Mouse (Mus musculus) kidney, postnatal 25 days (tissue): Measurements from ENCODE around the gene Ero1l.

Experiments used
- DNase-seq, 2 experiments: peaks; one replicate each; pipeline ENCODE4 v3.0.0; 2021; ENCODE audit warnings: mixed read lengths in 2 of 2

Ero1l gene

DNA sequence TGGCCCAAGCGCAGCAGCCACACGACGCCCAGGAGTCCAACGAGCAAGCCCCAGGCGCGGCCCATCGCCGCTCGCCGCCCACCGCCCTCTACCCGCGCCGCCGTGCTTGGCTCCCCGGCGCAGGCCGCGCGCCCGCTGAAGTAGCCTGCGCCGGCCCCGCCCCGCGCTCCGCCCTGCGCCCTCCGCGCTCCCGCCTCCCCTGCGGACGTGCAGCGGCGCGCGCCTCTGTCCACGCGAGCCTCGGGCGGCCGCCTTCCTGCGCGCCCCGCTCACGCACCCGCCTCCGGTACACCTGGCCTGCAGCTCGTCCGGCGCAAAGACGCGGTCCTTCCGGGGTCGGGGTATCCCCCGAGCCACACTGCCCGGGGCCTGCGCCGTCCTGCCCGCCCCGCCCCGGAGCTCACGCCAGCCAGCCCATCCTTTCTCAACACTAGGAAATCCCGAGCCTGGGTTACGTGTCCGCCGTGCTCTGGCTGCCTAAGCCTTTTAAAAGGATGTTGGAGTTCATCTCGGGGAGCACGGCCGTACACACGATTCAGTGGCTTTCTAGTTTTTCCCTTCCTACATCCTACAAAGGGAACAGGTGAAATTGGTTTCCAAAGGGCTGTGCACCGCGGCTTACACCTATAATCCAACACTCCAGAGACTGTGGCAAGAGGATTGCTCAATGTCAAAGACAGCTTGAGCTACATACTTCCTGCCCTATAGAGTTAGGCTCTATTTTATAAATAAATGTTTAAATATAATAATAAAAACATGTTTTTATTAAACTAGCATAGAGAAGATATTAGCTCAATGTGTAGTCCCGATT is at the start of gene Ero1l:
TSS of gene Ero1l (minus strand) at position 346 of the 811 bp plus-strand sequence.
- peak; percentile 80 to 91 for DNase-seq

DNA sequence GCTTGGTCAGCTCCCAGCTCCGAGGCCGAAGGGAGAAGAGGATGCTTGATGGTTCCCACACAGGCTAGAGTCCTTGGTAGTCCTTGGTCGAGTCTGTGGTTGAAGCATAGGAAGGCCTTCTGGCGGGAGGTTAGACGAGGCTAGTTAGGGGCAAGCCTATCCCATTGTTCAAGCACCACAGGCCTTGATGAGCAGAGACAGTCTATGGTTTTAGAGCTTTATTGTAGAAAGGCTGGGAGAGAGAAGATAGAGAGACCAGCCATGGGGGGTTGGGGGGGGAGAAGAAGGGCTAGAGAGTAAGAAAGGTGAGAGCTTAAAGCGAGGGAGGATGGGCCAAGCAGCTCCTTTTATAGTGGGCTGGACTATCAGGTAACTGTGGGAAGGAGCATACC is 46.6 kb upstream of the Ero1l start:
- no peak for DNase-seq

DNA sequence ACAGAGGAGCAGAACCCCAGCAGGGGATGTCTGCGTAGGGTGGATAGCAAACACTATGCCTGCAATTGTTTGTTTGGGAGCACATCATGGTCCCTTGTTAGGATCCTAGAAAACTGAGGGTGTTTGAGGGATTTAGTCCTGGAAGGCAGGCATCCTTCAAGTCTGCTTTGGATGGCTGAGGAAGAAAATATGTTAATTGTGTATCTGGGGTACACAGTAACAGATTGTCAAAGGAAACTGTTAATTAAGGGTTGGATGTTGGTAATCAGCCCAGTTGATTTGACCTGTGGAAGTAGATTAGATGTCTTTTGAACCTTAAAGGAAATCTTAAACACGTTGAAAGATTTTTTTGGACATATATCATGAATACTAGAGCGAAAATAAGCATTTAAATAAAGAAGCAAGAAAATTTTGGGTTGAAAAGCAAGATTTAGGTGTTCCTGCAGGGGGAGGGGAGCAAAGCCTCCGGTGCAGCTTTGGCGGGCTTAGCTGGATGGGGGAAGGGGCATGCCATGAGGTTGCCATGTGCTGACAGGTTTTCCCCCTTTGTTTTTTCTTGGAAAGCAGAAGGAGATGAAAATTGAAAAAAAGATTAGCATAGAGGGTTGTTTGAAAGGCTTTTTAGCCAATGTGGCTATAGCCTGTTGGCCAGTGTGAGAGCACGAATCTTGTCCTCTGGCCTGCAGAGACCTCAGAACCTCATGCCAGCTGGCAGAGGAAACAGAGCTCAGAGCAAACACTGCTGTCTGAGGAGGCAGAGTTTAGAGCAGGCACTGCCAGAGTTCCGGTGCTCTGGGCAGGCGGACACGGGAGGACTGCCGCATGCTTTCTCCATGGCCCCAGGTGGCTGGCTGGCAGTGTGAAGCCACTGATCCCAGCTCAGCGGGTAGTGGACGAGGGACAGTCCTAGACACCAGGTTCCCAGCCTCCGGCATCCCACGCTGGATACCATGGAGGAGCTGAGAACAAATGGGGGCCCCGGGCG is 45.9 kb upstream of the Ero1l start:
- DNase-seq = peak in 1 of 2 experiments; percentile 42

DNA sequence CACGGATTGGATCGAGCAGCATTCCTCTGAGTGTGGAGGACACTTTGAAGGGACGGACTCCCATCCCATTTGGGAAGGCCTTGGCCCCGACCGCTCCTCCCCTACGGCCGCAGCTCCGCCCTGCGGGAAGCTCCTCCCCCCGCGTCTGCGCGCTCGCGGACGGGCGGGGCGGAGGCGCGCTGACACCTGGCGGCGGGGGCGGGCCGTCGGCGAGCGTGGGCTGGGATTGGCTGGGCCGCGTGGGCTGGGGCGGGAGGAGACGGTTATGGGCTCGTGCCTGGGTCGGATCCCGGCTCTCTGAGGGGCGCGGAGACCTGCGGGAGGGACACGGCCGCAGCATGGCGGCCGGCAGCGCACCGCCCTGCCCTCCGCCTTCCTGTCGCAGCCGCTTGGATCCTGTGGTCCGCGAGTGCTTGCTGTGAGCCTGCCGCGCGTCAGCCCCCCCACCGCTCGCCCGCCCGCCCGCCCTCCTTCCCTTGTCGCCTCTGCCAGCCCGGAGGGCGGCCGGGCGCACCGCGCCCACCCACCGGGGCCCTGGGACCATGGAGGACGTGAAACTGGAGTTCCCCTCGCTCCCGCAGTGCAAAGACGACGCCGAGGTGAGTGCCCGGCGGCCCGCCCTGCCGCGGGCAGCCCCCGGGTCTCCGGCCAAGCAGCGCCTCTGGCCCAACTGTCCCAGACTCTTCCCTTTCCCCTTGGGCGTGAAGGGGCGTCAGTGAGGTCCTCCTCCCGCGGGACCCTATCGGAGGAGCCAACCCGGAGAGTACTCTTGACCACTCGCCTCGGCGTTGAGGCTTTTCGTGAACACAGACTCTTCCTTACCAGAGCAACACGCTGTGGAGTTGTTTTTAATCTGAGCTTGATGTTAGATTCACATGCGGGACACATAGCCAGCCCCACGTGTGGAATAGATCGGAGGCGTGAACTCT is 32.6 kb upstream of the Ero1l start, which contains the start of gene Styx:
TSS of gene Styx (plus strand) at position 163 of the 929 bp plus-strand sequence.
- DNase-seq = peak; percentile 95 to 98

DNA sequence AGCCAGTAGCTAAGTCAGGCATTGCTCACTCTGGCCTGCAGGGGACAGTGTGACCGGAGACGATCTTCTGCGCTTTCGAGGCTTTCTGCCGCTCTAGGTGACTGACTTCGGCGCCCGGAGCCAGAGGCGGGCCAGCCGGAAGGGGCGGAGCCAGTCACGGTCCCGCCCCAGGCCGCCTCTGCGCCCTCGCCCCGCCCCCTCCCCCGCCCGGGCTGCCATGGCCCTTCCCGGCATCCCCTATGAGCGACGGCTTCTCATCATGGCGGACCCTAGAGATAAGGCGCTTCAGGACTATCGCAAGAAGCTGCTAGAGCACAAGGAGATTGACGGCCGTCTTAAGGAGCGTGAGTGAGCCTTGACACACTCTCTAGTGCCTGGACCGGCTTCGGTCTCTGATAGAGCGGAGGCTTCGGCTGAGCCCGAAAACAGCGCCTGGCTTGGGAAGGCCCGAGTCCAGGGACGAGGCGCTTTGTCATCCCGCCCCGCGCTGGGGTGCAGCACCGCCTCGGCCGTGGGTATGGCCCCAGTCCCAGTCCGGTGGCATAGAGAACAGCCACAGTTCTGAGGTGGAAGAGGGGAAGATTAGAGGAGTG is 11.1 kb upstream of the Ero1l start, which contains the start of gene Psmc6:
TSS of gene Psmc6 (plus strand) at position 200 of the 593 bp plus-strand sequence.
- DNase-seq = peak; percentile 90 to 95

DNA sequence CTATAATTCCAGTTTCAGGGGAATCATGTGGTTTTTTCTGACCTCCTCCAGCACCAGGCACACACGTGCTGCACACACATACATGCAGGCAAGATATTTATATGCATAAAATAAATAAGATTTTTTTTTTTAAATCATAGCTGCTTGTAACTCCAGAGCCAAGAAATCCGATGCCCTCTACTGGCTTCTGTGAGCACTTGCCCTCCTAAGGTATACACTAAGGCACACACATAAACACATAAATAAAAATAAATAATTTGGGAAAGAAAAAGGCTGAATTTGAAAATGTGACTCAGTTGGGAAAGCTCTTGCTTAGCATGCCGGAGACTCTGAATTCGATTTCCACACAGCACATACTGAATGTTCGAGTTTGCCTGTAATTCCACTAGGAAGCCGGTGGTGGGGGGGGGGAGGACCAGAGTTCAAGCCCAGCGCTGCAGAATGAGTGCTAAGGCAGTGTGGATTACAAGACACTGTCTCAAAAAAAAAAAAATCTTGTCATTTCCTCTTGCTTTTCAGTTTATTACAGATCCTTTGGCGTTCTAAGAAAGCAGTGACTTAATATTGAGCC is 10.5 kb upstream of the Ero1l start:
- no peak for DNase-seq

DNA sequence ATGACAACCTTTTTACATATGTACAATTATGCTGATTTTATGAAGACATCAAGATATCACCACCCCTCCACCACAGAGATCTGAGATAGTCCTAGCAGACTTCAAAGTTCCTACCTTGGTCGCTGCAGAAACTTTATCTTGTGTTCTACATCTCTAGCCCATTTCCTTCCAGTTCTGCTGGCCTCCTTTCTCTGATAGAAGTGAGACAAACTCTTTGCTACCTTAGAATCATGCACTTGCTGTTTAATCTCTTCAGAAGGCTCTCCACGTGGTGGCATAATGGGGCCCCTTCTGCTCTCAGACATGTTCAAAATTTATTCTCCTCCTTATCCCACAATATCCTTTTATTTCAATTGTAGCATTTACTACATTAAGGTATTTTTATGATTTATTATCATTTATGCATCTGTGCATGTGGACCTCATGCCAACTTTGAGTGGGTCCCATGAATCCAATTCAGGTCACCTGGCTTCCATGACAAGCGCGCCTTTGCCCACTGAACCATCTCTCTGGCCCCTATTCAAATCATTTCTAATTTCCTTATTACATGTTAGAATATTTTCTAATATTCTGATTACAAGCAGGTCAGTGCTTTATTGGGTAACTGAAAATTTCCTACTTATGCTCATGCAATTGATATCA is 9.6 kb upstream of the Ero1l start:
- DNase-seq = no peak

DNA sequence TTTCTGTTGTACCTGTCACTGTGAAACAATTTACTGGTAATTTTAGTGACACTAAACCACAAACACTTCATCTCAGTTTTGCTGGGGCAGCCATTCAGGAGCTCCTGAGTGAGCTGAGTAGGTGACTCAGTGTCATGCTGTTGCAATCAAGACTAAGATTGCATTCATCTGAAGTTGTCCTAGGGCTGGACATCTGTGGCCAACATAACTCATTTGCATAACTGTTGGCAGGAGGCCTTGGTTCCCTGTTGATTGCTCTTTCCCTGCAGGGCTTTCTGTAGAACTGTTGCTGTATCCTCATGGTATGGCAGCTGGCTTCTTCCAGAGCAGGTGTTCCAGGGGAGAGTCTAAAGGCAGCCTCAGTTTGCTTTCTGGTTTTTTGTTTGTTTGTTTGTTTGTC is 6.9 kb upstream of the Ero1l start:
- DNase-seq = no peak

DNA sequence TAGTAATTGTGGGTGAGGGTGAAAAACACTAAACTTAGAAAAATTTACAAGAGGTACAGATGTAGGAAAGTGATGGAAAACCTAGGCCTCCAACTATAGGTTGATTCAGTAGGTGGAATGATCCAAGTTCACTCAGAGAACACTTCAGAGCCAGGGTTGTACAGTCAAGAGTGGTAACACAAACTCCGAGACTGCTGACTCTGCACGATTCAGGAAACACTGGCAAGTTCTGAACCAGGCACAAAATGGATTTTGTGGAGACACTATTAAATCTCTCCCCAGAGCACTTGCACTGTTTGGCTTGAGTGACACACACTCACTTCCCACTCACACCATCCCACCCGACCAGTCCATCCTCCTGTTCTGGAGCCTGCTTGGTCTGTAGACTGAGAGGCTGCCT is 4.7 kb upstream of the Ero1l start:
- DNase-seq = no peak

DNA sequence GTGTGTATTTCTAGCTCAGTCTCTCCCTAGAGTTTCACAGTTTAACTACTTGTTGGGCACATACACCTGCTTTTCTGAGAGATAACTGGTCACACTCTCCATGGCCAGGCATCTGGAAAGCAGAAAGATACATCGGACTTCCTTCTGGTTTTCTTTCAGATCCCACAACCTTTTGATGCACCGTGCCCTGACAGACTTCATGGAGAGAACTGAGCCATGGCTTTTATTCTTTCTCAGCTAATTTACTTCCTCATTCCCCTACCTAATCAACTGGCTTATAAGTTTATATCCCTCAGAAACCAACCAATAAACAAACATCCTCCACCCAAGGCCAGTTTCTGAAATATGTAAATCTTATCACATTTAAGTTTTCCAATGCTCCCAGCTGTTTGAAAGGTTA is 3.9 kb upstream of the Ero1l start:
- DNase-seq = no peak

DNA sequence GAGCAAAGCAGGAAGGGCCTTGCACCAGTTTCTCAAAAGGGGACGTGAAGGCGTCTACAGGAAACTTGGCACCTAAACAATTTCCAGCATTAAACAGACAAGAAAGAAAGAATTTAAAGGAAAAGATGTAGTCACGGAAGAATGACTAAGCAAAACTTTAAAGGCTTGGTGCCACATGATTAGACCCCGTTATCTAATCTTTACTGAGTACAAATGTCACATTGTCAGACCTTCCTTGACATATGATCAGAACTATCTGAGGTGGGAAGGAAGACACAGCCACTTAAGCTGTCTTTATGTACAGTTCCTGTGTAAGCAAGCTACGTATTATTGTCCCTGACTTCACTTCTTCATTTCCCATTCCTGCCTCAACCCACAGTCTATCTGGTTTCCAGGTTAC is 3.1 kb upstream of the Ero1l start:
- DNase-seq = no peak

DNA sequence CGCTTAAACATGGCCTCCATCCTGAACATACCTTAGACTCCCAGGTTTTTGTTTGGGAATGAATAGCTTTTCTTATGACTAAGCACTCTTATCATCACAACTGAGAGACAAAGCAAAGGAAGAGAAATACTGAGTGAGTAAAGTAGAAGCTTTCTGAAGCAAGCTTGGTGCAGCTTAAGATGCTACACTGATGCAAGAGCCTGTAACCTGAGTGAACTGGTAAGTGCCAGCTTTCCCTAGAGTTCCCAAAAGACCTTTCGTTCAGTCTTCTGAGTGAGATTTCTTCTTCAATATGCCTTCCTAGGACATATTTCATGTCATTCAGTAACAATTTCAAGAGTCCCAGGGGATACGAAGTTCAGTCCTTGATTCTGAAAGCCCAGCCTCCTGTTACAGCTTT is 2.5 kb upstream of the Ero1l start:
- DNase-seq = no peak

DNA sequence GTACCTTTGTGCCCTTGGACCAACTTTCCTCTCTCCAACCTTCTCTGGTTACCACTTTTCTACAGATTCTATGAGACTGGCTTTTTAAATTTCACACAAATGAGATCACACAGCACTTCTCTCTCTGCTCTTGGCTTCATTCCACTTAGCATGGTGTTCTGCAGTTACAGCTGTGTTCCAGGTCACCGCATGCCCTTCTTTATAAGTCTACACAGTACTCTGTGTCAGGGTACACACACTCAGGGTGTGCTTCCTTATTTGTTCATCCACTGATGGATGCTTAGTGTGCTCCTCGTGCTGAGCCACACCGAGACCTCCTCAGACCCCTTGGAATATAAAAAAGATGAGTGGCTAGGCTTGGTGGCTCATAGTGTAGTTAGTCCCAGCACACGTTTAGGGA is 1.5 kb upstream of the Ero1l start:
- DNase-seq = no peak

DNA sequence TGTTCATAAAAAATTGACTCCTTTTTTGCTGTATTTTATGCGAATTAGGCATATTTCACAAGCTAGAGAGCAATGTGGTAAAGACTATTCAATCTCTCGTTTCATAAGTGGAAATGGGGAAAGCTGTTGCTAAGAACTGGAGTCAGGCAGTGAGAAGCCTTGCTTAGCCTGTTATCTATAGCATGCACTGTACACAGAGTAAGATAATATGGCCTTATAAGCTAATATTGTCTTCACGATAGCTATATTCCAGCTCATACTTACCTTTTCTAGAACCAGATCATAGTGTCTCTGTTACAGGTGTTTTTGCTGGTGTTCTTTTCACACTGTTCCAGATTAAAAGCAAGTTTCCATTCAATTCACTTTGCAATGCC is 653 bp upstream of the Ero1l start:
- no peak for DNase-seq

DNA sequence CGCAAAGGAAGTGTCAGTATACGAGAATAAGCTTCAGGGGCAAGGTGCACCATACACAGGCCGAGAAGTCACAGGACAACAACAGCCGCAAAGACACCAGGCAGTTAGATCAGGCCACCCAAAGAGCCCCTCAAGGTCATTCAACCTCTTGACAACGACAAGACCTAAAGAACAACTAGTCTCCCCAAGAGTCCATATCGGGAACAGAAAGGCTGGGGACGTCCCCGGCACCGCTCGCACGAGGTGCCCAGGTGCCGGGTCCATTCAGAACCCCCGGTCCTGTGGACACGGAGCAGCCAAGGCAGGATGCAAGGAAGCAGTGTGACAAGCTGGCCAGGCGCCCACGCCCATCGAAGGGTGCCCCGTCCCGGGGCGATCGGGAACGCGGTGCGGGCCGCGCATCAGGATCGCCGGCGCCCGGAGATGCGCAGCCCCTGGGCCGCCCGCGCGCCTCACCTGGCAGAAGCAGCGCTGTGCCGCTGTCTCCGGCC is 605 bp downstream of the Ero1l start:
- DNase-seq = no peak

DNA sequence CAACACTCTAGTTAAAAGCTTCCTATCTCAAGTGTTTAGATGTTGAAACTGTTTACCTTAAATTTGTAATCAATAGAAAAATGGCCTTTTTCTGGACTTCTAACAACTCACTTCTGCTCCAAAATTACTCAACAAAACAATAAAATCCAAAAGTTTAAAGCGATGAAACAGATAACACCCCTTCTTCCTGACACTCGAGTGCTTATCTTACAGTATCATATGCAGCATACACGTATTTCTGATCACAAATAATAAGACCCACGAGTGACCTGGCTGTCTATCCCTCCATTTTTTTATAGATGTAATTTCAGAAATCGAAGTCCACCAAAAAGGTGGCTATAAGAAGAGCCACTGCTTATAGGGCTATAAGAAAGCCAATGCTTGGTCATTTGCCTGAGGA is 1.6 kb downstream of the Ero1l start:
- no peak for DNase-seq

DNA sequence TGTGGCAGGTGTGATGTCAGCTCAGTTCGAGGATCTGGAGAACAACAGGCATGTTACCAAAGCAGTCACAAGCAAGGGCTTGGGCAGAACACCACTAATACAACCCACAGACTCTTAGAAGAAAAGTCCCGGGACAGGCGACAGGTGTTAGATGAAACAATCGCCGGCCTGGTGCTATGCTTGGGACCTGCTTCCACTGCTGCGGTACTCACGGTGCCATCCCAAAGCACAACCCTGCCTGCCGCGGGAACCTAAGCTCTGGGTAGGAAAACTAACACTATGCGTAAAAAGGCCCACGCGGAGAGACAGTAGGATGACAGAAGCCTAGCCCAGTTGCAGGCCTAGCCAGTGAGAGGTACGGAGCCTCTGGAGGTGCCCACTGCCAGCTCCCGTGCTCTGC is 8.5 kb downstream of the Ero1l start:
- DNase-seq = no peak

DNA sequence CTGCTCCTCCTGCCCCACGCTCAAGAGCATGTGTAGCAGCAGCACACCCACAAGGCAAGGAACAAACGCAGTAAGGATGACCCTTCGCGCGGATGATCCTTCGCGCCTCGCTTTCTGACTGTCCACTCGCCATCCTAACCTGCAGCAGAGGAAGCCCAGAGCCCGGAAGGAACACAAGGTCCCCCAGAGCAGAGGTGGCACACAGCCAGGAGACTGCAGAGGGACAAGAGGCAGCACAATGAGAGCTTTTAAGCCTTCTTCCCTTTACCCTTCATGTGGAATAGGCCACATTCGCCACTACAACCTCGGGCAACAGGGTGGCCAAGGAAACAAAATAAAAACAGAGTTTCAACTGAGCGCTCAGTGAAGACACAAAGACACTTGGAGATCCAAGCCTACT is 8.9 kb downstream of the Ero1l start:
- peak; percentile 36 to 49 for DNase-seq

DNA sequence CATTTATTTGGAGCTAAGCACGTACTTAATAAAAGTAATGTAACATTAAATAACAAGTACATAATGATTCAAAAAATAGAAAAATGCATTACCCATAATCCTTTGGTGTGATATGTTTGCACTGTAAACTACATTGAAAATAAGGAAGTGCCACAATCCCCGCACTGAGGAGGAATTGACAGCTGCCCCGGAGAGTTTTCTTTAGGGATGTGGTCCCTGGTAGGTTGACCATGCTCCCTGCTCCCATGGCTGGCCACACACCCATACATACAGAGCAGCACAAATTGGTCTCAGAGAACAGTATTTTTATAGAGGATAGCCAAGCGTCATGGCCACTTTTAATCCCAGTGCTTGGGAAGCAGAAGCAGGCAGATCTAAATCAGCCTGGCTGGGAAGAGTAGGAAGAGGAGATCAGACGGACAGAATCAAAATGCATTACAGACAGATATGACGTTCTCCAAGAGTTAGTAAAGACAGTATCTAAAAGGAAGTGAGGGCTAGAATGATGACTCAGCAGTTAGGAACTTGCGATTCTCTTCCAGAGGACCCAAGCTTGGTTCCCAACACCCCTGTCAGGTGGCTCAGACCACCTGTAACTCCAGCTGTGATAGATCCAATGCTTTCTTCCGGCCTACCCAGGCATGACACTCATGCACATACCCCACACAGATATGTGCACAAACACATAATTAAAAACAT is 10.8 kb downstream of the Ero1l start:
- DNase-seq = no peak

DNA sequence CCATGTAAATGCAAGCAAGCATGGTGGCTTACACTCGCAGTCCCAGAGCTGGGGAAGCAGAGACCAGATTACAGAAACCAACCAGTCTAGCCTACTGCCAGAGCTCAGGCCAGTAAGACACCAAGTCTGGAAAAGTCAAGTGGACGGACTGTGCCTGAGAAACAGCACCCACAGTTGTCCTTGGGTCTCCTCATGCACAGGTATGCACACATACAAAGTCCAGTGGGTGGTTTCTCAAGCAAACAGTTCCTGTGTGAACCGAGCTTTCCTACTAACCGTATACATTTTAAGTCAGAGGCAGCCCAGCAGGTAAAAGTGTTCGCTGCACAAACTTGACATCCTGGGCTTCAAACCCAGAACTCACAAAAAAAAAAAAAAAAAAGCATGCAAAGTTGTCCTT is 12.7 kb downstream of the Ero1l start:
- no peak for DNase-seq
